Mouse (Mus musculus): ENCODE results near the gene Taf11.

DNA sequence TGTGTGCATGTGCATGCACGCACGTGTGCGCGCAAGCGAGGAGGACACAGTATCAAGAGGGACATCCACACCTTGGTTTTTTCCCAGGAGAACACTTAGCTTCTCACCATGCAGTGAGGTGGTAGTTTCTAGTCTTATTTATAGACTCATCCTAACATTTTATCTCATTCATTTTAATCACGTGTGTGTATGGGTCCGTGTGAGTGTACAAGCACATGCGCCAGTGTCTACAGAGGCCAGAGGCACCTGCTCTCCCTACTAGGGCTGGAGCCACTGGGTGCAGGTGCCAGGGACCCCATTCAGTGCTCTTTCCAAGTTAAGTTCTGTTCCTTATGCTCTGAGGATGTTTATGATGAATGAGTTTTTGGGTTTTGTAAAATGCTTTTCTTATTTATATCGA, 48.0 kb upstream of the Taf11 start:
- no peak for TF ChIP-seq CTCF (IDR thresholded peaks at IDR 0.05; ENCODE audit: insufficient read depth, low read length)
- TF ChIP-seq POLR2A (IDR thresholded peaks at IDR 0.05; ENCODE audit: borderline replicate concordance, extremely low read depth, low read depth, low read length), result no peak

Measured in lung, adult 2 months (tissue).